Mouse (Mus musculus): ENCODE results near the gene Scamp3.
"Not testable (repeated sequence)": the region's sequence is repeated elsewhere in the genome, so short reads cannot be mapped to it uniquely, and the experiment has no call there.

Gene Scamp3

DNA sequence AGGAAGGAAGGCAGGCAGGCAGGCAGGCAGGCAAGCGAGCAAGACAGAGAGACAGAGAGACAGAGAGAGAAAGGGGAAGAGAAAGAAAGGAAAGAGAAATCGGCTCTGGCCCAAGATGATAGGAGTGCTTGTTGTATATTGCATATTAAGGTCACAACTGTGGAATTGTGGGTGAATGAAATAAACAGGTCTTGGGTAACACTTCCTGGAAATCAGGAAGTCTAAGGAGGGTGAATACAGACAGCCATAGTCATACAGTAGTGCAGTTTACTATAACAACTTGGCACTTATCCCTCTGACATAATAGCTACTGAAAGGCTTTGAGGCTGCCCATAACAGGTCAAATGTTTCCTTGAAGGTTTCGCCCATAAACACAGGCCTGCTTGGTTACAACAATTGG, 22.6 kb downstream of the Scamp3 start:
- no peak for DNase-seq

DNA sequence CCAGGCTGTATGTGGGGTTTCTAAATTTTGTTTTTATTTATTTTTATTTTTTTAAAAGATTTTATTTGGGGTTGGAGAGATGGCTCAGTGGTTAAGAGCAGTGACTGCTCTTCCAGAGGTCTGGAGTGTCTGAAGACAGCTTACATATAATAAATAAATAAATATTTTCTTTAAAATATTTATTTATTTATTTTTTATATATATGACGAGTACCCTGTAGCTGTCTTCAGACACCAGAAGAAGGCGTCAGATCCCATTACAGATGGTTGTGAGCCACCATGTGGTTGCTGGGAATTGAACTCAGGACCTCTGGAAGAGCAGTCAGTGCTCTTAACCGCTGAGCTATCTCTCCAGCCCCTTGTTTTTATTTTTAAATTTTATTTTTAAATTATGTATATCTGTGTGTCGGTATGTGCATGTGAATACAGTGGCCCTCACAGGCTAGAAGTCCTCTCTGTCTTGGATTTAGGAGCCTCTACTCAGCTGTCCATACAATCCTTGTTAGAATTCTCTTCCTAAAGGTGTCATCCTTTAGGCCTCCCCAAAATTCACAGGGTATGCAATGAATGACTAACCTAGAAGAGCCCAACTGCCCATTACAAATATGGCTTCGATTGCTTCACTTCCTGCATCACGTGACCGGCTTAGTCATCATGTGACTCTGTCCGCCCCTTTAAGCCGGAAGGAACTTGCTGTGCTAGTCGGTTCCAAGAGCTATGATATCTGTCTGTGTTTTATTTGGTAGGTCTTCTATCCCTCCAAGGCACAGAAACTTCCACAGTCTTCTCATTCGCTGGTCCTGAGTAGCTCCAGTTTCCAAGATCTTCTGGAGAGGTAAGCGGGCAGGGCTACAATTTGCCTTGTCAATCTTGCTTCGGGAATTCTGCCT, 25.2 kb downstream of the Scamp3 start, which contains the start of gene Gba:
Gene Gba, plus strand, starts transcription at position 676 of the 889 bp plus-strand sequence.
- peak; percentile 89 to 91 for DNase-seq

DNA sequence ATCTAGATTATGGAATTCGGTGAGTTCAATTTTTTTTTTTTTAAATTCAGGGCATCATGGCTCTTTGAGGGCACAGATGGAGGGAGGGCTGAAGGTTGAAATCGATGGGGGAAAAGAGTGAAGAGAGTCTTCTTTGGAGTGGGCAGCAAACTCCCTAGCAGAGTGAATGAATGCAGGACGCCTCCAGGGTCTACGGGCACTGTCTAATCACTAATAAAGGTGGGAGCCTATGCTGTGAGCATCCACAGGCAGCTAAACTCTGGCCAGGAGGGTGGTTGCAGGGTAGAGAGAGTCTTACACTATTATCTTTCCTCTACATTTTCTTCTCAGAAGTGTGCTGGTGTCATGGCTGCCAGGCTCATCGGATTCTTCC, 25.9 kb downstream of the Scamp3 start:
- no peak for DNase-seq

GRCm38 (mm10) chr3:89206079-89206478, 28.8 kb downstream of the Scamp3 start:
- no peak for DNase-seq

DNA sequence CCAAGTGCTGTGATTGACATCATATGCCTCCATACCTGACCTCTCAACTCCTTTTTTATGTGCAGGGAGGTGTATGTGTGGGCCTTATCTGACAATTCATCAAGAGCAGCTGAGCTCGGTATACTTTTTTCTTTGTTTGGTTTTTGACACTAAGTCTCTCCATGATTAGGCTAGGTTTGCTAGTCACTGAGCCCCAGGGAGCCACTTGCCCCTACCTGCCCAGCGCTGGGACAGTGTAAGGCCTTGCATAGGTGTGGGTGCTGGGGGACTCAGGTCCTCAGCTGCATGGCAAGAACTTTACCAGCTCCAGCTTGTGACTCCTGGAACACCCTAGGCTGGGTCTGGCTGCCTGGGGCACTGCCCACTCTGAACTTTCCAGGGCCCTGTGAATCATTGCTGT, 29.4 kb downstream of the Scamp3 start:
- no peak for DNase-seq

DNA sequence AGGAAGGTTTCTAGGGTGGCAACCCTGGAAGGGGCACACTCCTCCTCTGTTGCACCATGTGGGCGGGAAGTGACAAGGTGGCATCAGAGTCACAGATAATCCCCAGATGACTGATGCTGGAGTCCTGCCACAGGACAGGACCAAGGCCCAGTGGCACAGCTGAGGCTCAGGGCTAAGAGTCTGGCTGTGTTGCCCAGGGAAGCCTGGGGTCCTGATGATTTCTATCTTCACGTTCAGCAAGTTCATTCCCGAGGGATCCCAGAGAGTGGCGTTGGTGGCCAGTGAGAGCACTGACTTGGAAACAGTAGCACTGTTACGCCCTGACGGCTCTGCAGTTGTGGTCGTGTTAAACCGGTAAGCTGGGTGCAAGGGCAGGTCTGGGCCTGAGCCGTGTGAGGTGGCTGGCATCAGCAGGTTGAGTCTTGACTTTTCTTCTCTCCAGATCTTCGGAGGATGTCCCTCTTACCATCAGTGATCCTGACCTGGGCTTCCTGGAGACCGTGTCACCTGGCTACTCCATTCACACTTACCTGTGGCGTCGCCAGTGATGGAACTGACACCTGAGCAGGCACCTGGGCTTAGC, 30.9 kb downstream of the Scamp3 start:
- DNase-seq: no peak

DNA sequence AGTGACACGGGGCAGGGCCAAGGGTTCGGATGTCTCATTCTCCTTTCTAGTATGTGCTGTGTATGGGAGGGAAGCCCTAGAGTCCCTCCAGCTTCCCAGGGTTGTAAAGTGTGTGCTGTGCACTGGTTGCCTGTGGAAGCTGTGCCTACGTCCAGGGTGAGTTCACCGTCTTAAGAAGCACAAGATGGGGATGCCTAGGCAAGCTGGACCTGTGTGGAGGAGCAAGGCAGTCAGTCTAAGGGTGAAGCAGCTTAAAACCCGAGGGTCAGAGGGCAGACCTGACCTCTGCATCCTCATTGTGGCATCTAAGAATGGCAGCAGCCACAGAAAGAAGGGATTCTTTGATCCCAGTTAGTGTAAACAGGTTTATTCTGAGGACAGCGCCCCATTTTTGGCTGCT, 31.5 kb downstream of the Scamp3 start:
- no peak for DNase-seq

- no peak for DNase-seq
These were observed 32.5 kb downstream of the Scamp3 start for GRCm38 (mm10) chr3:89209731-89210130.

GRCm38 (mm10) chr3:89210162-89210561, 32.9 kb downstream of the Scamp3 start:
- DNase-seq: no peak

DNA sequence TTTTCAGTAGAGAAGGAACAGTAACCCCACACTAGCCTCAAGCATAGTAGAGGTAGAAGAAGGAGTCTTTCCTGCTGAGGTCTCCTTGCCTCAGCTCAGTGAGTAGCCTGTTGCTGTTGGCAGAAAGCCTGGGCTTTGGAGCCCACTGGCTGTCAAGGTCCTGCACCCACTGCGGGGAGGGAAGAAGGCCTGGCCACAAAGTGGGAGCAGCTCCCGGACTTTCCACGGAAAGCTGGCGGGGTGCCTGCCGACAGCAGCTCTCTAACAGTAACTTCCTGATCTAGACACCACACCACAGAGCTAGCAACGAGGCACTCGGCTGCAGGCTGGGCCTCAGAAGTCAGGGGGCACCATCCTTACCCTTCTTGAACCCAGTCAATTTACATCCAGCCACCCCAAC, 33.5 kb downstream of the Scamp3 start:
- peak in 1 of 2 experiments; percentile 46 for DNase-seq

GRCm38 (mm10) chr3:89213803-89214530, 36.7 kb downstream of the Scamp3 start:
- peak; percentile 90 to 93 for DNase-seq

DNA sequence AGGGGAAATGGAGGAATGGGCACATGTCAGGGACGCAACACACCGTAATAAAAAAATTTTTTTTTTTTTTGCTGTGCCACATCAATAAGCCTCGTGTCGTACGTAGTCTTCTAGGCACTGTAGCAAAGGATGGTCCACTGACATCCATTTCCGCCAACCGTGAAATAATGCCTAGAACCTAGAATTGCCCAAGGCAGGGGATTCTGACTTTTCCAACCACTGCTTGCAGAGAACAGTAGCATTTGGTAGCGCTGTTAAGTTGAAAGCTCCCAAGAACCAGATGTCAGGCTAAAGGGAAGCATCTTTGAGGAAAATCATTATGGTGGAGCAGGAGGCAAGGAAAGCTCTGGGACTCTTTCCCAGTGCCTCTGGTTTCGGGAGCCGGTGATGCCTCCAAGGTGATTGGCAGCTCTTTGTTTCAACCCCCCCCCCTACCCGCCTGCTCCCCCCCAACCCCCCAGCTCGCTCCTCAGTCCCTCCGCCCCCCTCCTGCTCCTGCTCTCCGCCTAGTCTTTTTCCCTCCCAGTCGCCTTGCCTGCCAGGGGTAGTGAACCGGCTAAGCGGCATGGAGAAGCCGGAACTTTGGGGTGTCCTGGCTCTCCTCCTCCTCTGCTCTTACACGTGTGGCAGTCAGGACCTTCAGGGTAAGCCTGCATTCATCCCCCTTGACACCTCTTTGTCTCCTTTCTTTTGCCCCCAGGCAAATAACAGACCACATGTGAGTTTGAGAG, 37.6 kb downstream of the Scamp3 start, which contains the start of gene Thbs3:
Gene Thbs3, plus strand, starts transcription at position 500 of the 731 bp plus-strand sequence.
- DNase-seq: peak in 1 of 2 experiments; percentile 7

DNA sequence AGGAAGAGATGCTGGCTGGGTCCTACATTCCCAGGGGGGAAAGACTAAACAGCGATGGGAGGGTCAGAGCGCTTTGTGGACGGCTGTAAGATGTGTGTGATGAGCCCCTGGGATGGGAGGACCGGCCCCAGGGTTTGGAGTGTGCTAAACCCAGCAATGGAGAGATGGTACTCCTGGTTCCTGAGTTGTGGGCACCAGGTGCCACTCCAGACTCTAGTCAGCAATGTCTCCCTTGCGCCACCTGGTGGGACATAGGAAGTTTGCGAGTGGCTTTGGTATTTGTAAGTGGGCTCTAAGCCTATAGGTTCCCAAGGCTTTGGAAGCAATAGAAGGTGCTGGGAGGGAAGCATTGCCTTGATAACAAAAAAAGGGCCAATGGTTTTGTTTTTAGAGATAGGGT, 38.6 kb downstream of the Scamp3 start:
- peak; percentile 87 to 92 for DNase-seq

DNA sequence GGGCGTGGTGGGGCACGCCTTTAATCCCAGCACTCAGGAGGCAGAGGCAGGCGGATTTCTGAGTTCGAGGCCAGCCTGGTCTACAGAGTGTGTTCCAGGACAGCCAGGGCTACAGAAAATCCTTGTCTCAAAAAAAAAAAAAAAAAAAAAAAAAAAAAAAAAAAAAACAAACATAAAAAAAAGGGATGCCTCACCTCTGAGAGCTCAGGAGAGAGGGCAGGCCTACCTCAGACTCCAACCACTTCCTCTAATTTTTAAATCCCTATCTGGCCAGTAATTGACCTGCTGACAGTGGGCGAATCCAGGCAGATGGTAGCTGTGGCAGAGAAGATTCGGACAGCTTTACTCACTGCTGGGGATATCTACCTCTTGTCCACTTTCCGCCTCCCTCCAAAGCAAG, 39.1 kb downstream of the Scamp3 start:
- DNase-seq: not testable (repeated sequence)

- no peak for DNase-seq
These were observed 41.0 kb downstream of the Scamp3 start for GRCm38 (mm10) chr3:89218271-89218670.

- DNase-seq: no peak
These were observed 42.3 kb downstream of the Scamp3 start for GRCm38 (mm10) chr3:89219546-89219945.

DNA sequence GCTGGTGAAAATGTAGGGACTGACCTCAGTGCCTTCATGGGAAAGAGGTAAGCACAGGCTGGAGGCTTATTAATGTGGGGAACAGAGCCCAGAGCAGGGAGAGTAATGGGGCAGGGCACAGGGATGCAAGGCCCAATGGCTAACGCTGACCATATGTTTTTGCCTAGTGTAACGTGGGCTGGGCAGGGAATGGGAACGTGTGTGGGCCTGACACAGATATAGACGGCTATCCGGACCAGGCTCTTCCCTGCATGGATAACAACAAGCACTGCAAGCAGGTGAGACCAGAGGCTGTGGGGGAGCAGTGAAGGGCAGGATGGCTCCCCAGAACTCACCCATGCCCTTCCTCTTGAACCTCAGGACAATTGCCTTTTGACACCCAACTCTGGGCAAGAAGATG, 43.9 kb downstream of the Scamp3 start:
- DNase-seq: no peak

- DNase-seq: no peak
These were observed 47.5 kb downstream of the Scamp3 start for GRCm38 (mm10) chr3:89224796-89225195.

DNA sequence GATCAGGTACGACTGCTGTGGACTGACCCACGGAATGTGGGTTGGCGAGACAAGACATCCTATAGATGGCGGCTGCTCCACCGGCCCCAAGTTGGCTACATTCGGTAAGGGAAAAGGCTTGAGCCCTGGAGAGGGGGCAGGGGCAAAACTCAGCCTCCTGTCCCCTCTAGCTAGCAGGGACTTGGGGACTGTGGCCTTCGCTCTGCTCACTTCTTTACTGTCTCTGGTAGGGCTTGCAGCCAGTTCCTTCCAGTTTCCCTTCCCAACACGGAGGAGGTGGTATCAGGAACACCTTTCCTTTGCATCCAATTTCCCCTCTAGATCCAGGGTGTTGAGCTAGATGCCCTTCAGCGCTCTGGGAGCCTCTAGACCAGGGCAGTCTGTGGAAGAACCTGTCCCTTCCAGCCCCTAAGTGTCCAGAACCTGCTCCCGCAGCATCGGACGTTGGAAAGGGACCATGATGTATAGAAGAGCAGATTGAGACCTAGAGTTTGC, 48.1 kb downstream of the Scamp3 start:
- DNase-seq: no peak

- DNase-seq: no peak
These were observed 48.6 kb downstream of the Scamp3 start for GRCm38 (mm10) chr3:89225918-89226317.

GRCm38 (mm10) chr3:89226361-89226760, 49.1 kb downstream of the Scamp3 start:
- DNase-seq: no peak

GRCm38 (mm10) chr3:89226900-89227299, 49.6 kb downstream of the Scamp3 start, which contains the start of gene Mtx1:
Gene Mtx1 (minus strand): TSS chr3:89227088.
- DNase-seq: no peak

Measured in cerebellum, postnatal 25 days (tissue).